Mouse (Mus musculus) skeletal muscle tissue, adult 2 months (tissue): ENCODE measurements around the gene Meis1.

Experiments used
- DNase-seq: peaks from one replicate; pipeline ENCODE4 v3.0.0-alpha.2; 2012; ENCODE audit warnings: low read depth, low spot score

Meis1 gene

GRCm38 (mm10) chr11:19014441-19015161 is 4.2 kb downstream of the Meis1 start:
- no peak for DNase-seq

GRCm38 (mm10) chr11:19014113-19014440 is 4.7 kb downstream of the Meis1 start:
- DNase-seq, result no peak

- DNase-seq, result no peak
These were observed 5.4 kb downstream of the Meis1 start for GRCm38 (mm10) chr11:19013141-19014112.

GRCm38 (mm10) chr11:19012463-19013115 is 6.2 kb downstream of the Meis1 start:
- DNase-seq, result no peak

GRCm38 (mm10) chr11:19012001-19012400 is 6.8 kb downstream of the Meis1 start:
- DNase-seq, result no peak

- no peak for DNase-seq
These were observed 7.5 kb downstream of the Meis1 start for GRCm38 (mm10) chr11:19011108-19011805.

GRCm38 (mm10) chr11:19010396-19010811 is 8.4 kb downstream of the Meis1 start:
- no peak for DNase-seq

GRCm38 (mm10) chr11:19009536-19010395 is 9.0 kb downstream of the Meis1 start:
- DNase-seq, result no peak

GRCm38 (mm10) chr11:19008610-19009384 is 10.0 kb downstream of the Meis1 start:
- no peak for DNase-seq

GRCm38 (mm10) chr11:19007541-19008424 is 11.0 kb downstream of the Meis1 start:
- no peak for DNase-seq

GRCm38 (mm10) chr11:19007068-19007467 is 11.7 kb downstream of the Meis1 start:
- no peak for DNase-seq

GRCm38 (mm10) chr11:19005913-19006693 is 12.7 kb downstream of the Meis1 start:
- DNase-seq, result no peak

GRCm38 (mm10) chr11:19005007-19005912 is 13.5 kb downstream of the Meis1 start:
- no peak for DNase-seq

GRCm38 (mm10) chr11:19003066-19003465 is 15.7 kb downstream of the Meis1 start:
- DNase-seq, result no peak

GRCm38 (mm10) chr11:18996767-18997166 is 22.0 kb downstream of the Meis1 start:
- no peak for DNase-seq

GRCm38 (mm10) chr11:18996289-18996688 is 22.5 kb downstream of the Meis1 start:
- no peak for DNase-seq

GRCm38 (mm10) chr11:18992796-18993195 is 26.0 kb downstream of the Meis1 start:
- DNase-seq, result no peak
